In genomic region chr4:136143193-136143976, GRCm38 (mm10) we compare ENCODE assay signal across 8 mouse cellular contexts. TPM values are rescaled to one million over a fixed set of nuclear protein-coding genes. Genes with fewer than 3 reads are reported as not detected.
DNase-seq lines count a peak whose midpoint lies in the region; ATAC-seq and TF ChIP-seq lines count a peak whose summit lies in the region.

TSS of gene Id3 (plus strand) at chr4:136143497.

- H3K9ac ChIP-seq in heart, embryonic 14.5 days (ENCODE audit: low read length), result peak within 1 kb of the TSS; percentile 95
- peak within 1 kb of the TSS; percentile 35; the same call in 1 of the 2 replicates for H3K9ac ChIP-seq in liver, embryonic 15.5 days
- peak within 1 kb of the TSS; percentile 92 for H3K9ac ChIP-seq in neural tube, embryonic 11.5 days (ENCODE audit: low read length)
- H3K9ac ChIP-seq in stomach, postnatal 0 days (ENCODE audit: low read length), result peak within 1 kb of the TSS; percentile 96

- peaks cover 42 to 61% of the 10 kb centered on the region in 2 experiments for H3K4me1 ChIP-seq in heart, embryonic 14.5 days (ENCODE audit: control insufficient read depth in 2 of 2, insufficient read depth in 2 of 2, low read length in 2 of 2)
- H3K4me1 ChIP-seq in liver, embryonic 15.5 days (replicated peaks), result peaks cover 80% of the 10 kb centered on the region
- H3K4me1 ChIP-seq in neural tube, embryonic 11.5 days (ENCODE audit: control insufficient read depth, insufficient read depth, low read length), result peaks cover 61% of the 10 kb centered on the region
- H3K4me1 ChIP-seq in stomach, postnatal 0 days (replicated peaks; ENCODE audit: control insufficient read depth, insufficient read depth), result peaks cover 21% of the 10 kb centered on the region

- peak within 1 kb of the TSS; percentile 86 for H3K4me2 ChIP-seq in heart, embryonic 14.5 days (ENCODE audit: low read length)
- peak within 1 kb of the TSS; percentile 66 for H3K4me2 ChIP-seq in liver, embryonic 15.5 days
- H3K4me2 ChIP-seq in neural tube, embryonic 11.5 days (ENCODE audit: low read depth), result peak within 1 kb of the TSS; percentile 83
- peak within 1 kb of the TSS; percentile 75 for H3K4me2 ChIP-seq in stomach, postnatal 0 days (replicated peaks; ENCODE audit: low read depth)

- peak; percentile 5 for TF ChIP-seq EP300 in stomach, postnatal 0 days (optimal IDR thresholded peaks at IDR 0.05)

- DNase-seq in 3134 (ENCODE audit: extremely low read depth, insufficient read length, low spot score), result peak; percentile 99
- peak; percentile 23 for DNase-seq in fat pad, adult 2 months (ENCODE audit: extremely low read depth, low read depth, low spot score)
- peak; percentile 97 for DNase-seq in kidney, postnatal 14 days
- DNase-seq in neural tube, embryonic 11.5 days (ENCODE audit: low spot score), result peak; percentile 96
- DNase-seq in stomach, postnatal 0 days (ENCODE audit: low spot score), result peak; percentile 98

- peak within 1 kb of the TSS; percentile 75 to 87 for H3K4me3 ChIP-seq in heart, embryonic 14.5 days (ENCODE audit: control insufficient read depth in 1 of 2, insufficient read depth in 1 of 2, low read depth in 1 of 2, low read length in 2 of 2)
- peak within 1 kb of the TSS; percentile 56 for H3K4me3 ChIP-seq in liver, embryonic 15.5 days (replicated peaks)
- H3K4me3 ChIP-seq in neural tube, embryonic 11.5 days (ENCODE audit: low read depth, low read length), result peak within 1 kb of the TSS; percentile 81
- H3K4me3 ChIP-seq in stomach, postnatal 0 days (ENCODE audit: low read depth, low read length), result peak within 1 kb of the TSS; percentile 82

- no peaks in the 10 kb centered on the region for H3K9me3 ChIP-seq in heart, embryonic 14.5 days (ENCODE audit: control insufficient read depth, low read length)
- H3K9me3 ChIP-seq in liver, embryonic 15.5 days (replicated peaks), result no peaks in the 10 kb centered on the region
- H3K9me3 ChIP-seq in neural tube, embryonic 11.5 days (ENCODE audit: control insufficient read depth, low read length), result no peaks in the 10 kb centered on the region
- no peaks in the 10 kb centered on the region for H3K9me3 ChIP-seq in stomach, postnatal 0 days (ENCODE audit: control insufficient read depth, low read length)

- peaks cover 7% of the 10 kb centered on the region for H3K36me3 ChIP-seq in heart, embryonic 14.5 days (ENCODE audit: control insufficient read depth, insufficient read depth, low read length)
- H3K36me3 ChIP-seq in liver, embryonic 15.5 days (replicated peaks), result no peaks in the 10 kb centered on the region
- H3K36me3 ChIP-seq in neural tube, embryonic 11.5 days (ENCODE audit: control insufficient read depth, insufficient read depth, low read length), result no peaks in the 10 kb centered on the region; the same call in 1 of the 2 replicates
- no peaks in the 10 kb centered on the region for H3K36me3 ChIP-seq in stomach, postnatal 0 days (ENCODE audit: control insufficient read depth, insufficient read depth, low read length)

- WGBS in heart, embryonic 14.5 days, result 1% methylated on average over 39 of the region's 39 CpGs
- WGBS in liver, embryonic 15.5 days (ENCODE audit: insufficient replicate concordance), result under 1% methylated on average over 39 of the region's 39 CpGs
- under 1% methylated on average over 39 of the region's 39 CpGs for WGBS in neural tube, embryonic 11.5 days
- under 1% methylated on average over 39 of the region's 39 CpGs for WGBS in stomach, postnatal 0 days

- TF ChIP-seq CTCF in stomach, postnatal 0 days (IDR thresholded peaks at IDR 0.05; ENCODE audit: low read depth), result no peak

- peak; percentile 73 for ATAC-seq in activated CD4-positive, CD25-positive, alpha-beta regulatory T cell, adult 4 months
- peak; percentile 87 for ATAC-seq in heart, embryonic 14.5 days (ENCODE audit: insufficient number of reproducible peaks, insufficient read depth, low FRiP score, low read depth)
- peak; percentile 72 for ATAC-seq in liver, embryonic 15.5 days (ENCODE audit: insufficient read depth)
- peak; percentile 82 for ATAC-seq in neural tube, embryonic 11.5 days (ENCODE audit: insufficient read depth, low FRiP score, low TSS enrichment)
- peak; percentile 88 for ATAC-seq in stomach, postnatal 0 days (ENCODE audit: low FRiP score, low TSS enrichment)

- peaks cover 13% of the 10 kb centered on the region for H3K27me3 ChIP-seq in heart, embryonic 14.5 days (ENCODE audit: control insufficient read depth, insufficient read depth, low read length)
- H3K27me3 ChIP-seq in liver, embryonic 15.5 days, result peaks cover 100% of the 10 kb centered on the region
- H3K27me3 ChIP-seq in neural tube, embryonic 11.5 days (ENCODE audit: control insufficient read depth, insufficient read depth, low read length), result no peaks in the 10 kb centered on the region
- no peaks in the 10 kb centered on the region for H3K27me3 ChIP-seq in stomach, postnatal 0 days (ENCODE audit: control insufficient read depth, insufficient read depth, low read length)

- H3K27ac ChIP-seq in heart, embryonic 14.5 days (replicated peaks in 1 of 2; ENCODE audit: control insufficient read depth in 1 of 2, insufficient read depth in 1 of 2, low read depth in 2 of 2, low read length in 2 of 2), result peak within 1 kb of the TSS; percentile 94 to 97
- peak within 1 kb of the TSS; percentile 74 for H3K27ac ChIP-seq in liver, embryonic 15.5 days (replicated peaks)
- peak within 1 kb of the TSS; percentile 69 for H3K27ac ChIP-seq in neural tube, embryonic 11.5 days (ENCODE audit: low read depth, low read length)
- peak within 1 kb of the TSS; percentile 97 for H3K27ac ChIP-seq in stomach, postnatal 0 days (replicated peaks)

RNA-seq across cellular contexts. Expression of gene Id3, which starts in this region (rescaled TPM):
- 100 to 1,000 TPM; 281 to 355 TPM for polyA plus RNA-seq in activated CD4-positive, CD25-positive, alpha-beta regulatory T cell, adult 4 months (2017; shearing (Covaris generic))
- 247 and 296 TPM in 2 replicates for polyA plus RNA-seq in heart, embryonic 14.5 days (2014; fragmentation: Nextera tagmentation; extraction: Ambion mirVana)
- polyA plus RNA-seq in liver, embryonic 15.5 days (2015; fragmentation: Nextera tagmentation; extraction: Ambion mirVana), result 41.3 and 42.6 TPM in 2 replicates
- polyA plus RNA-seq in neural tube, embryonic 11.5 days (2014; fragmentation: Nextera tagmentation; extraction: Ambion mirVana), result 440 and 470 TPM in 2 replicates
- polyA plus RNA-seq in stomach, postnatal 0 days (2015; fragmentation: Nextera tagmentation; extraction: Ambion mirVana), result 201 and 224 TPM in 2 replicates

Comparison
In these comparisons a context has a peak if more than half of its experiments do, and no peak if none do; other contexts are left out.
1. Peak in every context shown above with its lines: DNase-seq, ATAC-seq, H3K4me3 ChIP-seq and H3K27ac ChIP-seq.
2. DNase-seq: peak in every context shown above with its lines; median percentile 99 in 3134; 98 in stomach, postnatal 0 days; 97 in kidney, postnatal 14 days; 96 in neural tube, embryonic 11.5 days; 23 in fat pad, adult 2 months.
3. H3K9ac ChIP-seq: peak in every context shown above with its lines; median percentile 96 in stomach, postnatal 0 days; 95 in heart, embryonic 14.5 days; 92 in neural tube, embryonic 11.5 days; 35 in liver, embryonic 15.5 days.